Mouse (Mus musculus): ENCODE results near the gene Psmb6.

GRCm38 (mm10) chr11:70504970-70505369 is 20.2 kb upstream of the Psmb6 start, which contains the start of gene Tm4sf5:
- TF ChIP-seq MYOD1 (IDR thresholded peaks at IDR 0.05; ENCODE audit: control insufficient read depth, insufficient read length, low read depth) = no peak
- no peak for TF ChIP-seq CTCF (IDR thresholded peaks at IDR 0.05; ENCODE audit: control insufficient read depth, insufficient read depth, insufficient read length)
- no peak for TF ChIP-seq MAX (IDR thresholded peaks at IDR 0.05)
- TF ChIP-seq USF1 (IDR thresholded peaks at IDR 0.05; ENCODE audit: low read depth) = no peak
- no peak for TF ChIP-seq FOSL1 (IDR thresholded peaks at IDR 0.05; ENCODE audit: insufficient read depth, low read length, poor library complexity, severe bottlenecking)
- no peak for TF ChIP-seq MYOG (IDR thresholded peaks at IDR 0.05; ENCODE audit: control insufficient read depth, extremely low read depth, insufficient read length)
- no peak for TF ChIP-seq CEBPB (IDR thresholded peaks at IDR 0.05; ENCODE audit: low read depth)

Data from C2C12 (cell line).